10 mouse cellular contexts compared by ENCODE assay signal in genomic region chr14:122224103-122224494, GRCm38 (mm10). TPM values are rescaled to one million over a fixed set of nuclear protein-coding genes. Genes with fewer than 3 reads are reported as not detected.
DNase-seq lines count a peak whose midpoint lies in the region; ATAC-seq and TF ChIP-seq lines count a peak whose summit lies in the region.
"Had no signal": no experiment of that assay in that cellular context is flagged by ENCODE, and none has a peak within 500 bp of the region (broad histone marks: within the 10 kb centered on the region; RNA-seq: fewer than 3 reads in every experiment).

No protein-coding gene starts in this region.

- WGBS in heart, embryonic 12.5 days, result 41% methylated on average over 6 of the region's 6 CpGs
- 46% methylated on average over 6 of the region's 6 CpGs for WGBS in forebrain, embryonic 16.5 days
- WGBS in limb, embryonic 13.5 days, result 45% methylated on average over 6 of the region's 6 CpGs
- WGBS in lung, adult 2 months, result 59% methylated on average over 6 of the region's 6 CpGs

- intact Hi-C loops in left cerebral cortex, postnatal 14 days (cut with DNase I), result no loop called here

- TF ChIP-seq CTCF in lung, adult 2 months (IDR thresholded peaks at IDR 0.05; ENCODE audit: insufficient read depth, low read length), result no peak

- H3K27ac ChIP-seq in heart, embryonic 12.5 days (ENCODE audit: poor library complexity, severe bottlenecking), result no peak overlapping the region
- no peak overlapping the region for H3K27ac ChIP-seq in forebrain, embryonic 16.5 days (ENCODE audit: low read length)
- no peak overlapping the region for H3K27ac ChIP-seq in limb, embryonic 13.5 days
- H3K27ac ChIP-seq: heart, embryonic 15.5 days; macrophage had no signal

- H3K9ac ChIP-seq in heart, embryonic 12.5 days, result no peak overlapping the region
- no peak overlapping the region for H3K9ac ChIP-seq in forebrain, embryonic 16.5 days (replicated peaks; ENCODE audit: low read depth, low read length)
- no peak overlapping the region for H3K9ac ChIP-seq in limb, embryonic 13.5 days
- H3K9ac ChIP-seq: heart, embryonic 15.5 days had no signal

- H3K4me1 ChIP-seq in heart, embryonic 12.5 days (replicated peaks), result peaks cover 7% of the 10 kb centered on the region
- peaks cover 11% of the 10 kb centered on the region for H3K4me1 ChIP-seq in forebrain, embryonic 16.5 days (replicated peaks; ENCODE audit: control insufficient read depth, insufficient read depth, low read length)
- peaks cover 17% of the 10 kb centered on the region for H3K4me1 ChIP-seq in limb, embryonic 13.5 days
- no peaks in the 10 kb centered on the region for H3K4me1 ChIP-seq in lung, adult 2 months (ENCODE audit: control insufficient read depth, insufficient read depth, low read length)

- TF ChIP-seq POLR2A in lung, adult 2 months (IDR thresholded peaks at IDR 0.05; ENCODE audit: borderline replicate concordance, extremely low read depth, low read depth, low read length), result no peak

- H3K4me2 ChIP-seq in heart, embryonic 12.5 days, result peak overlapping the region; percentile 54; the same call in 1 of the 2 replicates
- H3K4me2 ChIP-seq in forebrain, embryonic 16.5 days (ENCODE audit: low read length), result peak overlapping the region; percentile 9; the same call in 1 of the 2 replicates
- H3K4me2 ChIP-seq in limb, embryonic 13.5 days (replicated peaks), result peak overlapping the region; percentile 36; the same call in 1 of the 2 replicates

- ATAC-seq in heart, embryonic 12.5 days (ENCODE audit: insufficient number of reproducible peaks, low FRiP score), result no peak
- peak; percentile 22 for ATAC-seq in CD4-positive, CD25-positive, alpha-beta regulatory T cell, adult 4 months
- ATAC-seq in forebrain, embryonic 16.5 days, result no peak
- ATAC-seq in limb, embryonic 13.5 days (ENCODE audit: low FRiP score, low read depth), result no peak

- no peak for DNase-seq in heart, adult 18-20 months
- no peak for DNase-seq in left cerebral cortex, postnatal 14 days (ENCODE audit: low spot score in 2 of 2)
- no peak for DNase-seq in lung, adult 2 months
- no peak for DNase-seq in frontal cortex, postnatal 10 days (ENCODE audit: low spot score in 2 of 2)

- H3K9me3 ChIP-seq in heart, embryonic 12.5 days (replicated peaks), result 0 out of 2 replicates have a peak, but pooled peaks cover 6% of the 10 kb centered on the region
- no peaks in the 10 kb centered on the region for H3K9me3 ChIP-seq in forebrain, embryonic 16.5 days (ENCODE audit: control insufficient read depth, low read length)
- 0 out of 2 replicates have a peak, but pooled peaks cover 5% of the 10 kb centered on the region for H3K9me3 ChIP-seq in limb, embryonic 13.5 days
- H3K9me3 ChIP-seq: heart, embryonic 15.5 days had no signal

- H3K27me3 ChIP-seq in heart, embryonic 12.5 days (replicated peaks), result peaks cover 40% of the 10 kb centered on the region
- H3K27me3 ChIP-seq in forebrain, embryonic 16.5 days (replicated peaks; ENCODE audit: control insufficient read depth, insufficient read depth, low read length), result peaks cover 25% of the 10 kb centered on the region
- H3K27me3 ChIP-seq in limb, embryonic 13.5 days, result peaks cover 66% of the 10 kb centered on the region

- H3K4me3 ChIP-seq in heart, embryonic 12.5 days, result no peak overlapping the region
- no peak overlapping the region for H3K4me3 ChIP-seq in forebrain, embryonic 16.5 days (replicated peaks; ENCODE audit: low read length)
- H3K4me3 ChIP-seq in limb, embryonic 13.5 days, result no peak overlapping the region
- H3K4me3 ChIP-seq in lung, adult 2 months (replicated peaks; ENCODE audit: extremely low read depth, low read depth, low read length), result no peak overlapping the region

- peaks cover 2% of the 10 kb centered on the region; the same call in 1 of the 2 replicates for H3K36me3 ChIP-seq in heart, embryonic 12.5 days
- no peaks in the 10 kb centered on the region for H3K36me3 ChIP-seq in forebrain, embryonic 16.5 days (ENCODE audit: control insufficient read depth, insufficient read depth)
- no peaks in the 10 kb centered on the region for H3K36me3 ChIP-seq in limb, embryonic 13.5 days
- H3K36me3 ChIP-seq: heart, embryonic 15.5 days had no signal

RNA-seq across cellular contexts. Expression of gene Clybl, which starts 42.6 kb away (rescaled TPM):
- 70.3 and 72.8 TPM in 2 replicates for polyA plus RNA-seq in heart, embryonic 12.5 days (2016; fragmentation: Nextera tagmentation; extraction: Ambion mirVana)
- total RNA-seq in heart, adult 18-20 months (2021), result 100 to 1,000 TPM; 131 to 137 TPM
- 10 to 100 TPM; 10.5 to 13.7 TPM for polyA plus RNA-seq in CD4-positive, CD25-positive, alpha-beta regulatory T cell, adult 4 months (2017; shearing (Covaris generic))
- polyA plus RNA-seq in forebrain, embryonic 16.5 days (2015; fragmentation: Nextera tagmentation; extraction: Ambion mirVana), result 7.5 and 8.4 TPM in 2 replicates
- polyA plus RNA-seq in limb, embryonic 13.5 days (2015; fragmentation: Nextera tagmentation; extraction: Ambion mirVana), result 13.6 and 15.9 TPM in 2 replicates
- 10 to 100 TPM; 17.9 to 23.4 TPM for total RNA-seq in left cerebral cortex, postnatal 14 days (2021)
- 3.5 and 5.8 TPM in 2 replicates for polyA plus RNA-seq in lung, adult 2 months (2012; rRNA removed)
